Mouse (Mus musculus) layer of hippocampus, postnatal 36 days (tissue): ENCODE measurements around the gene Tmbim7. TPM values are rescaled to one million over a fixed set of nuclear protein-coding genes. Genes with fewer than 3 reads are reported as not detected.

Experiments
- DNase-seq, 2 experiments: peaks; one replicate each; pipeline ENCODE4 v3.0.0; 2022
- microRNA-seq, 2 experiments: library from miRNA; unstranded; fragments of <30 nt; microRNA quantifications; one replicate each; pipeline ENCODE4 v1.2.0; 2021
- total RNA-seq, 2 experiments: library from RNA; stranded (reverse); gene quantifications; 2 replicates each; pipeline ENCODE4 v1.2.3; 2021

Tmbim7 gene
- total RNA-seq, 2 experiments from 2014 or later = not detected

- no peak for DNase-seq
Observed at GRCm38 (mm10) chr5:3666585-3666984, 15.6 kb downstream of the Tmbim7 start.

GRCm38 (mm10) chr5:3669938-3670554, 19.1 kb downstream of the Tmbim7 start:
- DNase-seq = no peak

- DNase-seq = no peak
Observed at GRCm38 (mm10) chr5:3688298-3688697, 37.3 kb downstream of the Tmbim7 start.

- DNase-seq = no peak
Observed at GRCm38 (mm10) chr5:3691283-3691682, 40.3 kb downstream of the Tmbim7 start.

- DNase-seq = no peak
Observed at GRCm38 (mm10) chr5:3692956-3693355, 42.0 kb downstream of the Tmbim7 start.

- DNase-seq = no peak
Observed at GRCm38 (mm10) chr5:3695191-3695590, 44.2 kb downstream of the Tmbim7 start.

- DNase-seq = no peak
Observed at GRCm38 (mm10) chr5:3696031-3696430, 45.0 kb downstream of the Tmbim7 start.

GRCm38 (mm10) chr5:3700025-3700424, 49.0 kb downstream of the Tmbim7 start:
- no peak for DNase-seq

GRCm38 (mm10) chr5:3702180-3702579, 51.2 kb downstream of the Tmbim7 start:
- no peak for DNase-seq

- DNase-seq = no peak
Observed at GRCm38 (mm10) chr5:3715800-3716199, 64.8 kb downstream of the Tmbim7 start.

- DNase-seq = no peak
Observed at GRCm38 (mm10) chr5:3719371-3719770, 68.4 kb downstream of the Tmbim7 start.

GRCm38 (mm10) chr5:3722873-3723272, 71.9 kb downstream of the Tmbim7 start:
- DNase-seq = no peak

- no peak for DNase-seq
Observed at GRCm38 (mm10) chr5:3723415-3723814, 72.4 kb downstream of the Tmbim7 start.

- DNase-seq = no peak
Observed at GRCm38 (mm10) chr5:3725491-3725890, 74.5 kb downstream of the Tmbim7 start.

- no peak for DNase-seq
Observed at GRCm38 (mm10) chr5:3728820-3729219, 77.8 kb downstream of the Tmbim7 start.

Small RNA genes within 50 kb of the gene (microRNA-seq; reads per million reads assigned to microRNA genes)
- 0 reads per million in 2 experiments for gene Gm22926
- 0 reads per million in 2 experiments for gene Gm26238

Other genes with a start within 250 kb of the Tmbim7 start
- gene Fam133b, start 107.3 kb upstream of the Tmbim7 start, total RNA-seq = 10 to 100 TPM; 42.5 to 45.1 TPM
- gene 1700109H08Rik, start 79.6 kb upstream of the Tmbim7 start, total RNA-seq = 1 to 10 TPM; 3.6 to 6.1 TPM
- 10 to 100 TPM; 25.1 to 34.8 TPM for gene Pex1, start 55.1 kb upstream of the Tmbim7 start, total RNA-seq
- 10 to 100 TPM; 11.8 to 13.9 TPM for gene Rbm48, start 54.6 kb upstream of the Tmbim7 start, total RNA-seq
- gene Gatad1, start 6.0 kb downstream of the Tmbim7 start, total RNA-seq = 100 to 1,000 TPM; 101 TPM
- gene Ankib1, start 151.7 kb downstream of the Tmbim7 start, total RNA-seq = 100 to 1,000 TPM; 103 to 105 TPM
- 10 to 100 TPM; 59.7 to 66.2 TPM for gene Krit1, start 152.0 kb downstream of the Tmbim7 start, total RNA-seq
- gene Lrrd1, start 194.0 kb downstream of the Tmbim7 start, total RNA-seq = under 1 TPM; 0.20 to 0.22 TPM
- gene Mterf1a, start 242.8 kb downstream of the Tmbim7 start, total RNA-seq = 10 to 100 TPM in 1 of 2 experiments, 1 to 10 TPM in 1; 9.7 to 12.7 TPM